Mouse (Mus musculus) brain, embryonic 14.5 days (tissue): ENCODE data around the gene Cwh43. TPM values are rescaled to one million over a fixed set of nuclear protein-coding genes. Genes with fewer than 3 reads are reported as not detected.

Source experiments
- DNase-seq: peaks from one replicate; pipeline ENCODE4 v3.0.0-alpha.2; 2011; ENCODE audit warnings: low read depth
- CTCF ChIP-seq: fragments of 200-500 bp; IDR thresholded peaks from 2 replicates; pipeline ENCODE4 v1.5.1; 2012; ENCODE audit warnings: inconsistent platforms, mild to moderate bottlenecking, moderate library complexity, borderline replicate concordance; ENCODE audit not compliant: insufficient read depth, insufficient read length; ENCODE audit errors: extremely low read depth
- POLR2A ChIP-seq: fragments of 200-500 bp; IDR thresholded peaks from 2 replicates; pipeline ENCODE4 v1.6.1; 2012; ENCODE audit warnings: mild to moderate bottlenecking, inconsistent platforms, borderline replicate concordance; ENCODE audit not compliant: poor library complexity, insufficient read depth, insufficient read length, severe bottlenecking; ENCODE audit errors: extremely low read depth
- polyA plus RNA-seq: library from polyadenylated mRNA; depleted of rRNA; stranded (reverse); fragments of >200 nt; gene quantifications from 2 replicates; pipeline ENCODE4 v1.2.3, GENCODE M21; 2012; rRNA removed

The Cwh43 gene
- polyA plus RNA-seq, result 0.08 and 0.25 TPM in 2 replicates

GRCm38 (mm10) chr5:73405981-73406722 is at the start of gene Cwh43:
TSS of gene Cwh43 (plus strand) at chr5:73406075.
- no peak for DNase-seq
- TF ChIP-seq POLR2A (no peak), CTCF (no peak)

- TF ChIP-seq CTCF, result no peak
- no peak for TF ChIP-seq POLR2A
- DNase-seq, result no peak
Measured at GRCm38 (mm10) chr5:73359134-73359751, 46.6 kb upstream of the Cwh43 start.

GRCm38 (mm10) chr5:73359752-73360141 is 46.1 kb upstream of the Cwh43 start:
- TF ChIP-seq POLR2A (no peak), CTCF (no peak)
- DNase-seq, result peak; percentile 31

DNA sequence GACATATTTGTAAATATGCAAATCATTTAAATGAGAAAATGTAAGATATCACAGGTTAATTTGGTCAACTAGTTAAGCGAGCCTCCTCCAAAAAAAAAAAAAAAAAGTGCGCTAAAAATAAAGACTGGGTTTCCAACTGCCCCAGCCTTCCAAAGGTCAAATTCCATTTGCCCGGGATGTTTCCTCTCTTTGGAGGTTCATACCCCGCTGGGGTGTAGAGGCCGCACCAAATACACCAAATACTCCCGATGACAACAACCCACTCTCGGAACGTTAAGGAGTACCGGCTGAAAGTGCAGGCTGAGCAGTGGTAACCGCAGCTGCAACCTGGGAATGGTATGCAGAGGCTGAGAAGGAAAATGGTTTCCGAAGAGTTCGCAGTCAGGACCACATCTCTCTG is 45.6 kb upstream of the Cwh43 start:
- TF ChIP-seq POLR2A, result no peak
- no peak for TF ChIP-seq CTCF
- no peak for DNase-seq

- DNase-seq, result no peak
- TF ChIP-seq POLR2A, result no peak
- TF ChIP-seq CTCF, result no peak
Measured at GRCm38 (mm10) chr5:73362338-73362737, 43.5 kb upstream of the Cwh43 start.

DNA sequence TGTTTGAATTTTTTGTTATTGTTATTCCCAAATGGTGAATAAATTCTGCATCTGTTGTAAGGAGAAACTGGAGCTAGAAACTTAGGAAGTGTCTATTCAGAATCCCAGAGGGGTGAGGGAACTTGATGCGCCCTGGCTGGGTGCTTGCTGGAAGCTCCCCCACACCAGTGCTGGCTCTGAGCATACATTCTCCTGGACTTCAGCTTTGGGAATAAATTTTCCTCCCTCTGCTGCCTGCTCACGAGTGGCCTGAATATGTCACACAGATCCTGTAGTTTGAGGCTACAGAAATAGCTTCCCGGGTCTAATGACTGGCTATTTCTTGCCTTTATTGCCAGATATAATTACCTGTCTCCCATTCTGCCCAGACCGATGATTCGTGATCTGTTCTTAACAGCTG is 43.1 kb upstream of the Cwh43 start:
- DNase-seq, result no peak
- no peak for TF ChIP-seq CTCF
- no peak for TF ChIP-seq POLR2A

GRCm38 (mm10) chr5:73364107-73364864 is 41.6 kb upstream of the Cwh43 start:
- no peak for TF ChIP-seq CTCF
- TF ChIP-seq POLR2A, result no peak
- DNase-seq, result no peak

DNA sequence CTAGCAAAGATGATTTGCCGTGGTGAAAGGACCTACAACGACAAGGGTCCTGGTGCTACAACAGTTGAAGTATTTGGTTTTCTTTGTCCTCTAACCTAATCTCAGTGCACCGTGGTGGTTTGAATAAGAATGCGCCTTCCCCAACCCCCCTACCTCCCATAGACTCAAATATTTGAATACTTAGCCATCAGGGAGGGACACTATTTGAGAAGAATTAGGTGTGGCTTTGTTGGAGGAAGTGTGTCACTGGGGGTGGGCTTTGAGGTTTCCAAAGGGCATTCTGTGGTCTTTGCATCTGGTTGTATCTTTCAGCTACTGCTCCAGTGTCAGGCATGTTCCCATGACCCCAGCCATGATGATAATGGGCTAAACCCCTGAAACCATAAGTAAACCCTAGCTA is 38.0 kb upstream of the Cwh43 start:
- no peak for DNase-seq
- TF ChIP-seq CTCF (no peak), POLR2A (no peak)

DNA sequence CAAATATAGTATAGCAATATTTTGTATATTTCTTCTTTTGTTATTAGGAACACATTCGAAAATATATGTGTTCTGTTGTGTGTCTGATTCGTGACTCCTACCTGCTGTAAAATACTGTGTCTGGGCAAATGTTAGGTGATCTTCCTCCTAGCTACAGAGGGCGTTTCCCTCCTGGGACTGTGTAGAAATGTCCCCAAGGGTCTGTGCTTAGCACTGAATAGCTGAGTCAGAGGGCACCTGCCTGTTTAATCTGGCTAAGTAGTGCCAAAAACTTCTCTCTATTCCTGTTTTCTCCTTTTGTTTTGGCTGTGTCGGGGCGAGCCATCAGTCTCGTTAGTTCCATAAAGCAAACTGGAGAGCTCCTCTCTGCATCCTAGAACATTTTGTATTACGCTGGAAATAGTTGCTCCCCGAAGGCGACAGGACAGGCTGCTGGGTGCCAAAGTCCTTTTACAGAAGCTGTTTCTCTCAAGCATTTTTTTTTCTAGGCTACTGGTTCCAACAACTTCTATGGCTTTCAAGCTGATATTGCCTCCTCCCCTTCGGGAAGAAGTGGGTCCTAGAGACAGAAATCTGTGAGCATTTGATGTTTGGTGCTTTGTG is 36.9 kb upstream of the Cwh43 start:
- no peak for TF ChIP-seq CTCF
- no peak for TF ChIP-seq POLR2A
- DNase-seq, result no peak

DNA sequence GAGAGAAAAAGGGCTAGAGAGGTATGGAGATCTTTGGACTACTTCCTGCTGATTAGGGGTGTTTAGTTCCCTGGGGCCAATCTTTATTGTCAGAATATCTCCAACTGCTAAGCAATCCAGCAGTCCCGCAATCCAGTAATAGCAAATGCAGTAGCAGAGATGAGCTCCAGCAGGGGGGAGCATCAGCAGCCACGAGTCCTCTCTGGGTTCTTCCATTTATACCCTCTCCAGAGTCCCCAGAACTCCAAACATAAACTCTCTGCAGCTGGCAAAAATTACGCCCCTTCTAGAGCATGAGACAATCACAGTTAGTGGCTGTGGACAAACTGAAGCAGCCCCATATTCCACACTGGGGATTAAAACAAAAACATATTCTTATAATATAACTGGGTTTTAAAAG is 36.1 kb upstream of the Cwh43 start:
- DNase-seq, result no peak
- TF ChIP-seq CTCF (no peak), POLR2A (no peak)

DNA sequence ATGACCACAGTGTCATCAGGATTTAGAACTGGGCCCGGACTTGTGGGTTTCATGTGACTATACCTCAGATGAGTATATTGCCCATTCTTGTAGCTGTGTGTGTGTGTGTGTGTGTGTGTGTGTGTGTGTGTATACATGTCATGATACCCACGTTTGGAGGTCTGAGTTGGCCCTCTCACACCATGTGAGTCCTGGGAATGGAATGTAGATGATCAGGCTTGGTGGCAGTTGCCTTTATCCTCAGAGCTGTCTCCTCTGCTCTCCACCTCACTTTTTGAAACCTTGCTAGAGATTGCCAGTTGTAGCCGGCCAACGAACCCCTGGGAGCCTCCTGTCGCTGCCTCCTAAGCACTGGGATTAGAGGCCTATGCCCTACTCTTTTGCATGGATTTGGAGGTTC is 33.3 kb upstream of the Cwh43 start:
- DNase-seq, result no peak
- TF ChIP-seq CTCF, result no peak
- TF ChIP-seq POLR2A, result no peak

GRCm38 (mm10) chr5:73373184-73373583 is 32.7 kb upstream of the Cwh43 start:
- DNase-seq, result no peak
- no peak for TF ChIP-seq CTCF
- no peak for TF ChIP-seq POLR2A

DNA sequence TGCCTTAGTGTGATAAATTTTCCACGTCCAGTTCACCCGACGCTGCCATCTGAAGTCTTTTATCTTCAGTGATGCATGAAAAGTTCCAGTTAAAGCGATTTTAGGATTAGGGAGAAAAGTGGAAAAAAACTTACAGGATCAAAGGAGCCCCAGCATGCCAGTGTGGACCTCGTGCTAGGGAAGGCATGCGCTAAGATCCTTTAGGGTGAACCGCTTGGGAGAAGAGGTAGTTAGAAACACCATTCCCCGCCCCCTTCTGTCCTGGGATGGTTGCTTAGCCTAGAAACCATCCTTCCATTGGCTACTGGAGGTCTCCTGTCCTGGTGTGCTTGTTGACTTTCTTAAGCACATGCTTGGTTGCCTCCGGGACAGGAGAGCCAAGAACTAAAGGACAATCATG is 29.8 kb upstream of the Cwh43 start:
- TF ChIP-seq POLR2A, result no peak
- no peak for TF ChIP-seq CTCF
- DNase-seq, result peak; percentile 64

- DNase-seq, result no peak
- no peak for TF ChIP-seq POLR2A
- no peak for TF ChIP-seq CTCF
Measured at GRCm38 (mm10) chr5:73376491-73376890, 29.4 kb upstream of the Cwh43 start.

DNA sequence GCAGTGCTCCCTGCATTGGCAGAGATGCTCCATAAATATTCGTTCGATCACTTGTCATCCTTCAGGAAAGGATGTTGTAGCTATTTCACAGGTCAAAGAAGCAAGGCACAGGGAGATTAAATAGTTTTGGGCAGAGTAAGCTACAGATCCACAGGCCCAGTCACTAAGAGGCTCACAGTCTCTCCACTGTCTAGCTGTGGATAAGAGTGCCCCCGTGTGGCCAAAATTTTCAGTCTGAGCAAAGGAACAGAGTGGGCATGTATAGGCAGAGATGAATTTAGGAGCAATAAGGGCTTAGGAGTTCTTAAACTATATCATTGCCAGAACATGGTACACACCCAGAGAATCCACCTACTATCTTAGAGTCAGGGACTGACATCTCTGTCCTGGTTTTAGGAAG is 26.0 kb upstream of the Cwh43 start:
- TF ChIP-seq CTCF (peak; percentile 87), POLR2A (no peak)
- peak; percentile 88 for DNase-seq
